Mouse (Mus musculus): ENCODE measurements around the gene Tmprss7.

Gene Tmprss7

DNA sequence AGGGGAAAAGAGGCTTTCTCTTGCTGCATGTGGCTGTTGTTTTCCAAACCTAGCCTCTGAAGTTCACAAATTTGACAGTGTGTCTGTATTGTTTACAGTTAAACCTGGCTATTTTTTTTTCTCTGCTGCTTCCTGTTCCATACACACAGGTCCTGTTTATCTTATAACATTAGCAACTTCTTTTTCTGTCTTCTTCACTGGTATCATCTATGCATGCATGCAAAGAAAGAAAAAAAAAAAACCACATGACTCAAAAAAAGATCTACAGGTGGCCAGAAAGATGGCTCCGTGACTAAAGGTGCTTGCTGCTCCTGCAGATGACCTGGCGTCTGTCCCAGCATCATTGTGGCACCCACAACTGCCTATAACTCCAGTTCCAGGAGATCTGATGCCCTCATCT, 68.1 kb downstream of the Tmprss7 start:
- DNase-seq (ENCODE audit: low spot score): no peak

- DNase-seq (ENCODE audit: low spot score): no peak
Measured at GRCm38 (mm10) chr16:45624791-45625190, 68.7 kb downstream of the Tmprss7 start.

DNA sequence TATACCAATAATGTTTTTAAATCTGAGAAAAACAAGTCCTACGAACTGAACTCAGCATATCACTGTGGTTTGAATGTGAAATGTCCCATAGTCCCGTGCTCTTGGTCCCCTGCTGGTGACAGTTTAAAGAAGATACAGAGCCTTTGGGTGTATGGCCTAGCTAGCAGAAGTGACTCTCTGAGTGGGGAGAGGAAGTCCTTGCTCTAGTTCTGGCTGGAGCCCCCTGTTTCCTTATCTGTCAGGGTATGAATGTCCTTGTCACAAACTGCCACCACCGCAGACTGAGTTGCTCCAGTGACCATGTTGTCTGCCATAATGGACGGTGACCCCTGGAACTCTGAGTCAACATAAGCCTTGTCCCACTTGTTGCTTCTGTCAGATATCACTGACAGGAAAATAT, 70.2 kb downstream of the Tmprss7 start:
- DNase-seq (ENCODE audit: low spot score): no peak

GRCm38 (mm10) chr16:45619751-45620375, 73.6 kb downstream of the Tmprss7 start:
- no peak for DNase-seq (ENCODE audit: low spot score)

- no peak for DNase-seq (ENCODE audit: low spot score)
Measured at GRCm38 (mm10) chr16:45615944-45616343, 77.5 kb downstream of the Tmprss7 start.

GRCm38 (mm10) chr16:45613247-45613646, 80.2 kb downstream of the Tmprss7 start:
- no peak for DNase-seq (ENCODE audit: low spot score)

GRCm38 (mm10) chr16:45610267-45610666, 83.2 kb downstream of the Tmprss7 start, which contains the start of gene Gcsam:
Gene Gcsam (plus strand): TSS chr16:45610380.
- no peak for DNase-seq (ENCODE audit: low spot score)

DNA sequence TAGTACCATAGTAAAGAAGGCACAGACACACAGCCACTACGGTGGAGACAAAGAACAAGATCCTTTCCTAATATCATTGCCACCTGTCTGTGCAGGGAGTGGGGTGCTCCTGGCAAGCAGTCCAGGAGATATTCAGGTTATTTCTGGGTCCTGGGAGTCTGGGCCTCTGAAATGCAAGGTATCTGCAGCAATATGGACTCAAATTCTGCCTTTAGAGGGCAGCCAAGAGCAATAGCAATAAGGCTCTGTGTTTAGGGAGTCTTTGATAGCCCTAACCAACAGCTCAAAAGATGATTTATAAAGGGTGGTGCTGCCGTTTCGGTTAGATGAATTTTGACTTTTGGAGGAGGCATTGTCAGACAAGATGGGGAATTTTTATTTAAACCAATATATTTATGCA, 84.2 kb downstream of the Tmprss7 start:
- no peak for DNase-seq (ENCODE audit: low spot score)

DNA sequence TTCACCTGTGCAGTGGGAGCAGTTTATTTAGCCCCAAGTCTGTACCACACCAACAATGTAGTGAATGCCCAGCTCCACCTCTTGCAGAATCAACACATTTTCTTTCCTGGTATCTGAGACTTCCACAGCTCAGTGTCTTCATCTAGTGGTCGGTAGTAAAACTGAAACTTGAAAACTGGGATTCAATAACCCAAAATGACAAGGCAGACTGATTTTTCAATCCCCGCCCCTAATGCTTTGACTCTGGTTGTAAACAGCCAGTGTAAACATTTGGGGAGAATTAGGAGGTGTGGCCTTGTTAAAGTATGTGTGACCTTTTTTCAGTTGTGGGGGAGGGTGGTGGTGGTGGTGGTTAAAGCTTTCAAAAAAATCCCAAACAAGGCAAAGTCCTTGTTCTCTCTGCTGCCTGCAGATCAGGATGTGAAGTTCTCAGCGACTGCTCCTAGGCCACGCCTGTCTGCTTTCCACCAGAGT, 84.9 kb downstream of the Tmprss7 start:
- no peak for DNase-seq (ENCODE audit: low spot score)

Measured in ovary, postnatal 10 days (tissue).